Mouse (Mus musculus) small intestine, adult 2 months (tissue): Measurements from ENCODE around the gene Angpt4. TPM values are rescaled to one million over a fixed set of nuclear protein-coding genes. Genes with fewer than 3 reads are reported as not detected.
A peak's percentile ranks its signal among the peaks of the same experiment; 100 is the strongest.

Experiments used
- H3K27ac ChIP-seq: fragments of 200-500 bp; 2 replicates; pipeline ENCODE4 v1.5.1; 2012; ENCODE audit warnings: low read depth, low read length, control low read depth, inconsistent platforms; ENCODE audit not compliant: insufficient read depth
- H3K27me3 ChIP-seq: fragments of 200-500 bp; 2 replicates; pipeline ENCODE4 v1.6.1; 2012; ENCODE audit warnings: mild to moderate bottlenecking, moderate library complexity, low read length, inconsistent platforms; ENCODE audit not compliant: control insufficient read depth, insufficient read depth
- H3K36me3 ChIP-seq: fragments of 200-500 bp; 2 replicates; pipeline ENCODE4 v1.6.1; 2012; ENCODE audit warnings: mild to moderate bottlenecking, low read length, control low read depth, inconsistent platforms; ENCODE audit not compliant: control insufficient read depth, insufficient read depth
- H3K4me1 ChIP-seq: fragments of 200-500 bp; 2 replicates; pipeline ENCODE4 v1.6.1; 2012; ENCODE audit warnings: low read length, inconsistent platforms, mixed read lengths; ENCODE audit not compliant: control insufficient read depth, insufficient read depth, insufficient read length
- H3K4me3 ChIP-seq: fragments of 200-500 bp; 2 replicates; pipeline ENCODE4 v1.5.1; 2012; ENCODE audit warnings: low read depth, mild to moderate bottlenecking, control low read depth, inconsistent platforms, low read length, moderate library complexity
- CTCF ChIP-seq: fragments of 200-500 bp; IDR thresholded peaks from 2 replicates; pipeline ENCODE4 v1.5.1; 2012; ENCODE audit warnings: low read depth, mild to moderate bottlenecking, control low read depth, inconsistent platforms, low read length, moderate library complexity, mixed read lengths; ENCODE audit not compliant: insufficient replicate concordance, insufficient read length; ENCODE audit errors: extremely low read depth
- POLR2A ChIP-seq: fragments of 200-500 bp; IDR thresholded peaks from 2 replicates; pipeline ENCODE4 v1.6.1; 2012; ENCODE audit warnings: low read depth, mild to moderate bottlenecking, control low read depth, inconsistent platforms, low read length, moderate library complexity
- WGBS: fragments of 180-500 bp; shearing (Covaris S2); methylation state at CpG from one replicate; pipeline ENCODE4 v1.1.7; 2018; 5-methylcytosine and 5-hydroxymethylcytosine counted together
- polyA plus RNA-seq: library from polyadenylated mRNA; depleted of rRNA; stranded (reverse); fragments of >200 nt; gene quantifications from 2 replicates; pipeline ENCODE4 v1.2.3, GENCODE M21; 2012; rRNA removed

The Angpt4 gene
- polyA plus RNA-seq, 1 experiment, result 0.15 TPM

GRCm38 (mm10) chr2:151994350-151995122 is 83.5 kb downstream of the Angpt4 start:
- Histone ChIP-seq H3K4me3 (peak overlapping the region; percentile 18), H3K36me3 (no peaks in the 10 kb centered on the region), H3K4me1 (peaks cover 23% of the 10 kb centered on the region; the same call in 1 of the 2 replicates), H3K27me3 (no peaks in the 10 kb centered on the region), H3K27ac (no peak overlapping the region)
- WGBS, result 16% methylated on average over 22 of the region's 22 CpGs
- peak; percentile 95 for TF ChIP-seq CTCF
- 0 out of 2 replicates have a peak, but pooled peaks have one; percentile 11 for TF ChIP-seq POLR2A

Other genes with a start within 250 kb of the Angpt4 start
- gene Rad21l, start 242.7 kb upstream of the Angpt4 start, polyA plus RNA-seq, result not detected in 2 replicates
- 0.08 and 0.32 TPM in 2 replicates for gene Tmem74b, start 209.2 kb upstream of the Angpt4 start, polyA plus RNA-seq
- 19.8 and 45.1 TPM in 2 replicates for gene Psmf1, start 167.0 kb upstream of the Angpt4 start, polyA plus RNA-seq
- gene Rspo4, start 68.3 kb upstream of the Angpt4 start, polyA plus RNA-seq, result 0.04 TPM in 1 of 2 replicates, not detected in the other
- gene Fam110a, start 69.0 kb downstream of the Angpt4 start, polyA plus RNA-seq, result 10.7 and 14.0 TPM in 2 replicates
- gene Slc52a3, start 85.3 kb downstream of the Angpt4 start, polyA plus RNA-seq, result 26.8 and 274 TPM in 2 replicates
- 0.03 TPM in 1 of 2 replicates, not detected in the other for gene Scrt2, start 170.3 kb downstream of the Angpt4 start, polyA plus RNA-seq
- 184 and 579 TPM in 2 replicates for gene Srxn1, start 194.3 kb downstream of the Angpt4 start, polyA plus RNA-seq
- gene Tcf15, start 232.4 kb downstream of the Angpt4 start, polyA plus RNA-seq, result 5.6 and 6.4 TPM in 2 replicates